Mouse (Mus musculus) hindlimb bud, embryonic 11.5 days (tissue): ENCODE results near the gene Gm45234.
A peak's percentile ranks its signal among the peaks of the same experiment; 100 is the strongest.

Experiments
- DNase-seq: peaks from one replicate; pipeline ENCODE4 v3.0.0-alpha.2; 2012; ENCODE audit warnings: low read depth, low spot score; ENCODE audit errors: extremely low spot score

The Gm45234 gene

GRCm38 (mm10) chr6:124740888-124741761, 14.7 kb downstream of the Gm45234 start, which contains the start of gene Grcc10:
Gene Grcc10 (minus strand): TSS chr6:124741374.
- peak; percentile 96 for DNase-seq

DNA sequence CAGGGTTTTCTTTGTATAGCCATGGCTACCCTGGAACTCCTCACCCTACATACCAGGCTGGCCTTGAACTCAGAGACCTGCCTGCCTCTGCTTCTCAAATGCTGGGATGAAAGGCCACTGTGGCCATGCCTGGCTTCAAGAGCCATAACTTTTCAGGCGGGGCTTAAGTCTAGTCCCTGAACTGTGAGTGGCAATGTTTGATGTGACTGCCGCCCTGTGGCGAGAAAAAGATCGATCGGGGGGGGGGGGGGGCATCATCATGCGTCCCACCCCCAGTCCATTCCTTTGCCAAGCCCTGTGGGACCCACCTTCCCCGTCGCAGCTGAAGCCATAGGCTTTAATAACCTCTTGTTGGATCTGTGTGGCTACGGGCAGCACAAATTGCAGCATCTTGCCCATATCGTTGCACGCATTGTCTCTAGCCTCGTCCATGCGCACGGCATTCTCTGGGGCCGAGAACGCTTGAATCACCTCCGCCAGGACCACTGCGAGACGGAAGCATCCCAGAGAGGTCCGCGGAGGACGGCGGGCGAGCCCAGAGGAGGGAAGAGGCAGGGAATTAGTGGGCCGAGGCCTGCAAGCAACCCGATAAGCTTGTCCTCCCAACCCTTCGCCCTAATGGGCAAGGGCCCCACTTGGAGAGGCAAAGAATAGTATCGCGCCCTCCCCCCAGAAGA, 15.5 kb downstream of the Gm45234 start:
- DNase-seq: no peak

DNA sequence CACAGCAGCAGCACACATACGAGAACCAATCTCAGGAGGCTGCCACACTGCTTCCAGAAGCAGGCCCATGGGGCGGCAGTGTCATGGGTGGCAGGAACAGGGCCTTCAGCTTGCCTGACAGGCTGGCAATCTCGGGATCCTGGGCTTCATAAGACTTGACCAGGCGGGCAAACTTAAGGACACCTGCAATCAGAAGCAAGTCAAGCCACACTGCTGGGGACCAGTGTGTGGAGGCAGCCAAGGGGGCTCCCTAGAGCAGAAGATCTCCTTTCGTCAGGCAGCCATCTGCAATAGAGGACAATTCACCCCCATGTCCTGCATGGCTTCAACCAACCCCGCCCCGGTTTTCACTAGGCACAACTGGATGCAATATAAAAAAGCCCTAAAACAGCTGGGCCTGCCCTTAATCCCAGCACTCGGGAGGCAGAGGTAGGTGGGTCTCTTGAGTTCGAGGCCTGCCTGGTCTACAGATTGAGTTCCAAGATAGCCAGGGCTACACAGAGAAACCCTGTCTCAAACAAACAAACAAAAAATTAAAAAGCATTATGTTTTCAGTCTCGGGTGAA, 16.5 kb downstream of the Gm45234 start:
- no peak for DNase-seq

GRCm38 (mm10) chr6:124738511-124739023, 17.3 kb downstream of the Gm45234 start, which contains the start of gene Ptpn6:
Gene Ptpn6 (minus strand): TSS chr6:124738714.
- DNase-seq: no peak

GRCm38 (mm10) chr6:124737040-124737439, 18.8 kb downstream of the Gm45234 start:
- no peak for DNase-seq

DNA sequence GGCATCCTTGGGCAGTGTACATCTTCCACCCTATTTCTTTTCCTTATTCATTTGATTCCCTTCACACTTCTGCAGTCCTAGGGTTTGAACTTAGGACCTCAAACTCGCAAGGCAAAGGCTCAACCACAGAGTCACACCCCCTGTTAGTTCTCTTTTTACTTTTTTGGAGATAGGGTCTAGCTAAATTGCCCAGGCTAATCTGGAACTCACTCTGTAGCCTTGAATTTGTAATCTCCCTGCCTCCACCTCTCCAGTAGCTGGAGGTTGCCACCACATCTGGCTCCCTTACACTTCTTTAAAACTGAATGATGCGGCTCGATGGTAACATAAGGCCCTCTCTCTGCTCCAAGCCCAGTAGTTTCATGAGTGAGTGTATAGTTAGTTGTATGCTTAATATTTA, 21.4 kb downstream of the Gm45234 start:
- no peak for DNase-seq

- no peak for DNase-seq
Measured at GRCm38 (mm10) chr6:124732476-124733370, 23.1 kb downstream of the Gm45234 start.

GRCm38 (mm10) chr6:124731038-124731437, 24.8 kb downstream of the Gm45234 start:
- DNase-seq: no peak

- DNase-seq: no peak
Measured at GRCm38 (mm10) chr6:124729850-124730705, 25.7 kb downstream of the Gm45234 start.

DNA sequence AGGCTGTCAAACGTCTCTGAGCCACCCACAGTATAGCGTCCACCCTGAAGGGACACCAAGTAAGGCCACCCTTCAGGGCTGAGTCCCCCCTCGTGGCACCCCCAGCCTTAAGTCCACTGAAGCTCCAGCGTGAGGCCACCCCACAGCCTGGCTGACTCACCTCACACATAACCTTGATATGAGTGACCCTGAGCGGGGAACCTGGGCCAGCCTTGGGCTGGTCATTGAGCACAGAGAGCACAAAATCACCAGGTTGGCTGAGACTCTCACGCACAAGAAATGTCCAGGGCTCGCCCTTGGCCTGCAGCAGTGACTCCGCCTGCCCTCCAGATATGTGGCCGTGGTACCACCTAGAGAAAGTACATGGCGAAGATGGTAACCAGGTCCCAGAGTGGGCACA, 27.2 kb downstream of the Gm45234 start:
- DNase-seq: no peak

DNA sequence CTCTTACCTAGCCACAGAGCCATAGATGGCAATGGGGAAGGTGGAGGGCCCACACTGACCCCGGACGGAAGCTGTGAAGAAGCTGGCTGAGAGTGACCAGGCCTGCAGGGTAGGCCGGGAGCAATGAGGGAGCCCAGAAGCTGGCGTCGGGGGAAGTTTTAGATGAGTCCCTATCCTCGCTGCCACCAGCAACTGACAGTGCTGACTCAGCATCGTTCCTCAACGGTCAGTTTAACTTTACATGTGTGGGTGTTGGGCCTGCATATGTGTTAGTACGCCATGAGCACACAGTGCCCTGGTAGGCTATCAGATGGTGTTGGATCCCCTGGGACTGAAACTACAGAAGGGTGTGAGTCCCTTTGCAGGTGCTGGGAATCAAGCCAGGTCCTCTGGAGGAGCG, 31.3 kb downstream of the Gm45234 start:
- DNase-seq: no peak

DNA sequence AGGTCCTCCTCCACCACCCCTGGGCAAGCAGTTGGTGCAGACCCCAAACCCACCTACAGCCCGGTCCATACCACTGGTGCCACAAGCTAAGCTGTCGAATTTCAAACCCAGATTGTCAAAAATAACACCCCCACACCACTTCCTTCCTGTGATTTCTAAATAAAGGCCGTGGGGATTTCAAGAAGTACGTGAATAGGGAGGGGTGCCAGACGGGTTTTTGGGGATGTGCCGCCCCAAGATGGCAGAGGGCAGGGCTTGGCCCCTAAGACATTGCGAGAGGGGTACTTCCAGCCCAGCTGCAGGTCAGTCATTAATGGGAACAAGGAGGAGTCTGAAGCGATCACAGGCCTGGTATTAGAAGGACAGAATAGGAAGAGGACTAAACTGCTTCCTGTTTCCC, 32.3 kb downstream of the Gm45234 start:
- no peak for DNase-seq

DNA sequence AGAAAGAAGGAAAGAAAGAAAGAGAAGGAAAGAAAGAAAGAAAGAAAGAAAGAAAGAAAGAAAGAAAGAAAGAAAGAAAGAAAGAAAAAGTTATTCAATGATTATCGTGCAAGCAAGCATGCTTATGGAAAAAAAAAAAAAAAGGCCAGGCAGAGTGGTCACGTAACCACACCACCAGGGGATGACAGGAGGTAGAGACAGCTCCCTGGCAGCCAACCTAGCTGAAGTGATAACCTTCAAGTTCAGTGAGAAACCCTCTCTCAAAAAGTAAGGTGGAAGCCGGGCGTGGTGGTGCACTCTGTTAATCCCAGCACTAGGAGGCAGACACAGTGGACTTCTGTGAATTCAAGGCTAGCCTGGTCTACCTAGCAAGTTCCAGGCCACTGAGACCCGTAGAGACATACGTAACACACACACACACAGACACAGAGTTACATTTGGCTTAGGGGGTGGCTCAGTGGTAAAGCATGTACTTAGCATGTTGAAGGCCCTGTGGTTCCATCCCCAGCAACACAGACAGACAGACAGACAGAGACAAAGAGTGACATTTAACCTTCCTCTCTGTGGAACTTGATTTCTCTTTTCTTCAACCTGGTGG, 32.8 kb downstream of the Gm45234 start:
- DNase-seq: no peak

DNA sequence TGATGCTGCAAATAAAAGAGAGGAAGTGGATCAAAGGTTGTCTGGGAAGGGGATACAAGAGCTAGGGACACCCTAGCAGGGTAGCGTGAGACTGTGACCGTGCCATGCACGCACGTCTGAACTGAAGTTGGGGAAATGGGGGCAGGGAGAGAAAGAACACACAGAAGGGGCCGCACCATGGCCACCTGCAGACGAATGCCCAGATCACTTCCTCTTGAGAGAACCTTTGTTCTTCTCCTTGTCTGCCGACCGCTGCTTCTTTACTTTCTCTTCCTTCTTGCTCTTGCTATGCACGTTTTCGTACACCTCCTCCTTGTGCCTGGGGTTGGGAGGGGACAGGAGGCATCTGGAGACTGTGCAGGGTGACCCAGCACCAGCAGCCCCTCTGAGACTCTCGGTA, 34.9 kb downstream of the Gm45234 start:
- no peak for DNase-seq

- DNase-seq: no peak
Measured at GRCm38 (mm10) chr6:124719354-124719978, 36.4 kb downstream of the Gm45234 start.

- DNase-seq: no peak
Measured at GRCm38 (mm10) chr6:124718703-124719102, 37.1 kb downstream of the Gm45234 start.

DNA sequence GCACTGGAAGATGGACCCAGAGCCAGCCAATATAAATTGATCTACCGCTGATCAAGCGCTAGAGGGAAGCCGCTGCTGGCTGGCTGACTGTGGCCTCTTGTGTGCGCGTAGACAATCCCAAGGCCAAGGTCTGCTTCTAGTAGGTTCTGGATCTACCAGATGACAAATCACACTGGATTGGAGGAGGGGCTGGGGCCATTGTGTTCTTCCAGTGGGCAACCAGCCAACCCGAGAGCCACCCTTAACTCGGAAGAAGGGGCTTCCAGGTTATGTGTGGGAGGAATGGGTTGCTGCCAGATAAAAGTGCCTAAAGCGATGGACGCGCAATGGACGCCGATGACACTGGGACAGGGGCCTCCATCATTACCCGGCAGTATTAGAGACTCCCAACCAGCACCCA, 37.9 kb downstream of the Gm45234 start:
- no peak for DNase-seq

- DNase-seq: no peak
Measured at GRCm38 (mm10) chr6:124716864-124717490, 38.8 kb downstream of the Gm45234 start.
